Mouse (Mus musculus): ENCODE measurements around the gene Eef1akmt2.

Eef1akmt2 gene

GRCm38 (mm10) chr7:132866316-132866715 lies 13.8 kb upstream of the Eef1akmt2 start:
- in situ Hi-C loops (cut with MboI, MseI): no loop called here

GRCm38 (mm10) chr7:132859042-132859958 lies 6.8 kb upstream of the Eef1akmt2 start, which contains the start of gene Abraxas2:
Abraxas2 (plus strand) TSS chr7:132859225.
- in situ Hi-C loops (cut with MboI, MseI): no loop called here

GRCm38 (mm10) chr7:132858043-132858608 lies 5.7 kb upstream of the Eef1akmt2 start:
- in situ Hi-C loops (cut with MboI, MseI): no loop called here

- in situ Hi-C loops (cut with MboI, MseI): no loop called here
Measured at GRCm38 (mm10) chr7:132856083-132856482, 3.6 kb upstream of the Eef1akmt2 start.

GRCm38 (mm10) chr7:132853946-132854345 lies 1.5 kb upstream of the Eef1akmt2 start:
- in situ Hi-C loops (cut with MboI, MseI): no loop called here

- in situ Hi-C loops (cut with MboI, MseI): no loop called here
Measured at GRCm38 (mm10) chr7:132853361-132853760, 888 bp upstream of the Eef1akmt2 start.

- in situ Hi-C loops (cut with MboI, MseI): no loop called here
Measured at GRCm38 (mm10) chr7:132843152-132843551, 9.3 kb downstream of the Eef1akmt2 start.

- in situ Hi-C loops (cut with MboI, MseI): no loop called here
Measured at GRCm38 (mm10) chr7:132842455-132842854, 10.0 kb downstream of the Eef1akmt2 start.

- in situ Hi-C loops (cut with MboI, MseI): no loop called here
Measured at GRCm38 (mm10) chr7:132841287-132841686, 11.2 kb downstream of the Eef1akmt2 start.

GRCm38 (mm10) chr7:132830955-132831354 lies 21.5 kb downstream of the Eef1akmt2 start:
- in situ Hi-C loops (cut with MboI, MseI): no loop called here

GRCm38 (mm10) chr7:132824346-132825022 lies 28.0 kb downstream of the Eef1akmt2 start:
- in situ Hi-C loops (cut with MboI, MseI): no loop called here

GRCm38 (mm10) chr7:132823832-132824231 lies 28.6 kb downstream of the Eef1akmt2 start:
- in situ Hi-C loops (cut with MboI, MseI): no loop called here

GRCm38 (mm10) chr7:132820692-132821091 lies 31.8 kb downstream of the Eef1akmt2 start:
- in situ Hi-C loops (cut with MboI, MseI): no loop called here

- in situ Hi-C loops (cut with MboI, MseI): no loop called here
Measured at GRCm38 (mm10) chr7:132817056-132817455, 35.4 kb downstream of the Eef1akmt2 start.

GRCm38 (mm10) chr7:132816528-132816927 lies 35.9 kb downstream of the Eef1akmt2 start:
- in situ Hi-C loops (cut with MboI, MseI): no loop called here

- in situ Hi-C loops (cut with MboI, MseI): no loop called here
Measured at GRCm38 (mm10) chr7:132815081-132815480, 37.4 kb downstream of the Eef1akmt2 start.

- in situ Hi-C loops (cut with MboI, MseI): no loop called here
Measured at GRCm38 (mm10) chr7:132814089-132814450, 38.4 kb downstream of the Eef1akmt2 start.

GRCm38 (mm10) chr7:132813416-132814088 lies 38.9 kb downstream of the Eef1akmt2 start, which contains the start of gene Fam53b:
Fam53b (minus strand) TSS chr7:132813886.
- in situ Hi-C loops (cut with MboI, MseI): no loop called here

GRCm38 (mm10) chr7:132812619-132813415 lies 39.7 kb downstream of the Eef1akmt2 start:
- in situ Hi-C loops (cut with MboI, MseI): no loop called here

GRCm38 (mm10) chr7:132811716-132812618 lies 40.5 kb downstream of the Eef1akmt2 start:
- in situ Hi-C loops (cut with MboI, MseI): no loop called here
